Mouse (Mus musculus) NIH3T3 (cell line): ENCODE measurements around the gene Mrpl10.

Experiments used
- DNase-seq: peaks from one replicate; pipeline ENCODE4 v3.0.0-alpha.2; 2012; ENCODE audit warnings: low read depth

Gene Mrpl10

DNA sequence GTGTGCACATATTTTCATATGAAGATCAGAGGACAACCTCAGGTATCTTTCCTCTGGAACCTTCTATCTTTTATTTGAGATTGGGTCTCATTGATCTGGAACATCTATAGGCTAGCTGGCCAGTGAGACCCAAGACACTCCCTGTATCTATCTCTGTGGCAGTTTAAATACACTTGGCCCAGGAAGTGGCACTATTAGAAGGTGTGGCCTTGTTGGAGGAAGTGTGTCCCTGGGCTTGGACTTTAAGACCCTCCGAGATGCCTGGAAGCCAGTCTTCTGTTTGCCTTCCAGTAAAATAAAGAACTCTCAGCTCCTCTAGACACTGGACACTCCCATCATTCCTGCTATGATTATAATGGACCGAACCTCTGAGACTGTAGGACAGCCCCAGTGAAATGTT lies 28.4 kb downstream of the Mrpl10 start:
- DNase-seq: no peak

GRCm38 (mm10) chr11:97071129-97071528 lies 29.8 kb downstream of the Mrpl10 start:
- DNase-seq: peak; percentile 18

DNA sequence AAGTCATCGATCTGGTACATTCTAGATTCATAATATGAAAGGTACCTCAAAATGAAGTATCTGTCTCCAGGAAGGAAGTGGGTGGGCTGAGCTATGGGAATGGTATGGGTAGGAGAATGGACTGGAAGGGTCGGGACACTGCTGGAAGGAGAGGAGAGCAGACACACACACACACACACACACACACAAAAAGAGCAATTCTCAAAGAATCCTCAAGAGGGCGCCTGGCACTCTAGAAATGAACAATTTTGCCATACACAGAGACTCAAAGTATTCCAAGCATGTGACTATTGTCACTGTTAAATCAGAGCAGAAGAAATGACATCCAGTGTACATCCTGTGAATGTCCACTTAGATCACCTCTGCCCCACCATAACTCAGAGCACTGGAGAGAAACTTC lies 31.2 kb downstream of the Mrpl10 start:
- DNase-seq: peak; percentile 88

- DNase-seq: no peak
Observed at GRCm38 (mm10) chr11:97074235-97074634, 32.9 kb downstream of the Mrpl10 start.

GRCm38 (mm10) chr11:97078751-97079150 lies 37.4 kb downstream of the Mrpl10 start:
- peak; percentile 67 for DNase-seq

- DNase-seq: no peak
Observed at GRCm38 (mm10) chr11:97080291-97080690, 38.9 kb downstream of the Mrpl10 start.

DNA sequence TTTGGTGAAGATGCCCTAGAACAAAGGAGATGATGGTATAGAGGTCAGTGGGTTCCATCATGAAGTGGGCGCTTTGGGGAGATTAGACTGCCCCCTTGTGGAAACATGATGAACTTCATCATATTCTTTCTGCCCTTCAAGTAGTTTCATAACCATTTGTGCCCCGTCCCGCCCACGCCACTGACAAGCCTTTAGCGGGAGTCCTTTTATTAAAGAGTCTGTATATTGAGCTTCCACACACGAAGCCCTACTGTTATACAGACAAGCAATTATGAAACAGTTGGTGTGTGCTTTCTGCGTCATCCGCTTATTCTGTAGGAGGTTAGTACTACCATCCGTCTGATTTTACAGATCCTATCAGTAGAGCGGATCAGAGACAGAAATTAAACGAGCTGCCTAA lies 41.6 kb downstream of the Mrpl10 start:
- DNase-seq: peak; percentile 54

GRCm38 (mm10) chr11:97083401-97084140 lies 42.2 kb downstream of the Mrpl10 start:
- peak; percentile 64 for DNase-seq

GRCm38 (mm10) chr11:97084821-97085505 lies 43.6 kb downstream of the Mrpl10 start:
- no peak for DNase-seq

GRCm38 (mm10) chr11:97086365-97086764 lies 45.0 kb downstream of the Mrpl10 start:
- no peak for DNase-seq

GRCm38 (mm10) chr11:97094600-97094999 lies 53.2 kb downstream of the Mrpl10 start:
- DNase-seq: no peak

- no peak for DNase-seq
Observed at GRCm38 (mm10) chr11:97098791-97099190, 57.4 kb downstream of the Mrpl10 start.
